Mouse (Mus musculus) adrenal gland, postnatal 4 days (tissue): ENCODE results near the gene Gna12. TPM values are rescaled to one million over a fixed set of nuclear protein-coding genes. Genes with fewer than 3 reads are reported as not detected.

ENCODE experiments used
- DNase-seq, 2 experiments: peaks; one replicate each; pipeline ENCODE4 v3.0.0; 2021 to 2022; ENCODE audit warnings: low spot score in 2 of 2, mixed read lengths in 2 of 2
- total RNA-seq, 2 experiments: library from RNA; stranded (reverse); gene quantifications; 2 replicates each; pipeline ENCODE4 v1.2.3; 2021

The Gna12 gene
- total RNA-seq, 2 experiments from 2014 or later = 134 TPM

DNA sequence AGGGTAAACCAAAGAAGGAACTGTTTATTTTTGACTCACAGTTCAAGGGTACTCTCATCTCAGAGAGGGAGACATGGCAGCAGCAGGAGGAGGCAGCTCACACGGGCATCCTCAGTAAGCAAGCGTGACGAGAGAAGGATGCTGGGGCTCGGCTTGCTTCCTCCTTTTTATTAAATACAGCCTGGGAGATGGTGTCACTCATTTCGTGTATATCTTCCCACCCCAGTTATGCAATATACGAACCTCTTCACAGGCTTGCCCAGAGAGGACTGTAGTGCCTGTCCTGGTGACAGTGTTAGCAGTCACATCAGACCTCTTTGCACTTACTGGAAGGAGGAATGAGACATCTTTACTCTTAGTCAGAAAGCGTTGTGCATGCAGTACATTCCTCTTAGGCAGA, 109.5 kb downstream of the Gna12 start:
- no peak for DNase-seq

DNA sequence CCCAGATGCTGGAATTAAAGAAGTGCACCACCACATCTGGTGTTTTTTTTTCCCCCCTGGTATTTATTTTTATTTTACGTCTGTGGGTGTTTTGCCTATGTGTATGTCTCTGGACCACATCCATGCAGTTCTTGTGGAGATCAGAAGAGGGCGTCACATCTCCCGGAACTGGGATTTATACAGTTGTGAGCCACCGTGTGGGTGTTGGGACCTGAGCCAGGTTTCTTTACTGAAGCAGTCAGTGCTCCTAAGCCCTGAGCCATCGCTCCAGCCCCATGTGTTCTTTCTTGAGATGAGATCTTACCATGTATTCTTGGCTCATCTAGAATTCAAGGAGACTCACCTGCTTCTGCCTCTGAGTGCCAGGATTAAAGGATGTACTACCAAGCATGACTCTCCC, 119.2 kb downstream of the Gna12 start:
- no peak for DNase-seq

DNA sequence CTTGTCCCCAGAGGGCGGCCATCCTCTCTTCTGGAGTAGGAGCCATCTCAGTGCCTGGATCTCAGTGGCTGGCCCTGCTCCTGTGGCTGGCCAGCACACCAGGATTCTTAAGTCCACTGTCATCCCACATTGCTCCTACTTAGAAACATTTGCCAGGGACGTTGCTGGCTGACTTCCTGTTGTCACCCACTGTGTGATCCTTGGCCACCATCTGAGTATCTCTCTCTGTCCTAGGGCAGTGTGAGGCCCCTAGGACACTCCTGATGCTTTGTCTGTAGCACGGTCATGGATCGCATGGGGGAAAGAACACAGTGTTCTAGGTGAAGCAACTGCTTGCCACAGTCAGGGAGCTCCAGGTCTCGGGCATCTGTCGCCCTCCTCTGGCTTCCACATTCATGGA, 119.9 kb downstream of the Gna12 start:
- no peak for DNase-seq

Other genes starting within 250 kb of the Gna12 start
- 10 to 100 TPM; 23.5 to 24.4 TPM for gene Lfng, start 223.1 kb downstream of the Gna12 start, total RNA-seq
- 100 to 1,000 TPM; 199 to 212 TPM for gene Ttyh3, start 181.4 kb downstream of the Gna12 start, total RNA-seq
- 10 to 100 TPM; 40.3 to 41.3 TPM for gene Iqce, start 128.1 kb downstream of the Gna12 start, total RNA-seq
- gene Brat1, start 125.4 kb downstream of the Gna12 start, total RNA-seq = 10 to 100 TPM; 23.9 to 24.2 TPM
- gene Amz1, start 106.3 kb downstream of the Gna12 start, total RNA-seq = 1 to 10 TPM; 1.2 to 1.5 TPM
- gene Card11, start 170.2 kb upstream of the Gna12 start, total RNA-seq = under 1 TPM; 0.50 to 0.51 TPM